Mouse (Mus musculus): ENCODE results near the gene Cltrn. TPM values are rescaled to one million over a fixed set of nuclear protein-coding genes. Genes with fewer than 3 reads are reported as not detected.

Cltrn gene
- total RNA-seq (2014; rRNA removed) (not detected in 2 replicates), polyA plus RNA-seq (2015; fragmentation: Nextera tagmentation; extraction: Ambion mirVana) (0.23 TPM in 1 of 2 replicates, not detected in the other)

- no peaks in the 10 kb centered on the region for H3K27me3 ChIP-seq (ENCODE audit: insufficient read depth, low read length)
- no peak within 1 kb of the TSS for H3K4me2 ChIP-seq (ENCODE audit: low read depth, low read length)
- no peaks in the 10 kb centered on the region for H3K4me1 ChIP-seq (ENCODE audit: insufficient read depth, low read length)
- H3K4me3 ChIP-seq (ENCODE audit: low read length), result no peak within 1 kb of the TSS
- no peak for DNase-seq (ENCODE audit: low spot score)
- 82% methylated on average over 4 of the region's 4 CpGs for WGBS
- no peak for TF ChIP-seq CTCF (IDR thresholded peaks at IDR 0.05; ENCODE audit: low read depth)
- H3K27ac ChIP-seq, result no peak within 1 kb of the TSS
- no peaks in the 10 kb centered on the region for H3K36me3 ChIP-seq (ENCODE audit: insufficient read depth, low read length)
- ATAC-seq, result no peak
- no peak within 1 kb of the TSS for H3K9ac ChIP-seq (replicated peaks; ENCODE audit: low read length)
- H3K9me3 ChIP-seq (ENCODE audit: low read length), result no peaks in the 10 kb centered on the region
Measured at GRCm38 (mm10) chrX:164088582-164088981, at the start of gene Cltrn. TSS of gene Cltrn (plus strand) at chrX:164088830.

GRCm38 (mm10) chrX:164038882-164039281 lies 49.7 kb upstream of the Cltrn start:
- no peak overlapping the region for H3K27ac ChIP-seq
- peak; percentile 55; the same call in 1 of the 2 replicates for ATAC-seq
- H3K4me3 ChIP-seq (ENCODE audit: low read length), result no peak overlapping the region
- H3K9me3 ChIP-seq (ENCODE audit: low read length), result no peaks in the 10 kb centered on the region
- H3K4me1 ChIP-seq (ENCODE audit: insufficient read depth, low read length), result no peaks in the 10 kb centered on the region
- H3K36me3 ChIP-seq (ENCODE audit: insufficient read depth, low read length), result no peaks in the 10 kb centered on the region
- no peak overlapping the region for H3K9ac ChIP-seq (replicated peaks; ENCODE audit: low read length)
- no peaks in the 10 kb centered on the region for H3K27me3 ChIP-seq (ENCODE audit: insufficient read depth, low read length)
- DNase-seq (ENCODE audit: low spot score), result peak; percentile 53
- TF ChIP-seq CTCF (IDR thresholded peaks at IDR 0.05; ENCODE audit: low read depth), result no peak
- H3K4me2 ChIP-seq (ENCODE audit: low read depth, low read length), result no peak overlapping the region
- 32% methylated on average over 2 of the region's 2 CpGs for WGBS

- Histone ChIP-seq H3K4me2 (ENCODE audit: low read depth, low read length) (no peak overlapping the region), H3K4me1 (ENCODE audit: insufficient read depth, low read length) (no peaks in the 10 kb centered on the region), H3K36me3 (ENCODE audit: insufficient read depth, low read length) (no peaks in the 10 kb centered on the region), H3K9me3 (ENCODE audit: low read length) (no peaks in the 10 kb centered on the region), H3K27ac (no peak overlapping the region), H3K9ac (replicated peaks; ENCODE audit: low read length) (no peak overlapping the region), H3K4me3 (ENCODE audit: low read length) (no peak overlapping the region), H3K27me3 (ENCODE audit: insufficient read depth, low read length) (no peaks in the 10 kb centered on the region)
- ATAC-seq (no peak), DNase-seq (ENCODE audit: low spot score) (no peak)
- WGBS, result 73% methylated on average over 13 of the region's 13 CpGs
- no peak for TF ChIP-seq CTCF (IDR thresholded peaks at IDR 0.05; ENCODE audit: low read depth)
Measured at GRCm38 (mm10) chrX:164042069-164042468, 46.6 kb upstream of the Cltrn start.

GRCm38 (mm10) chrX:164046736-164047135 lies 41.9 kb upstream of the Cltrn start:
- H3K27me3 ChIP-seq (ENCODE audit: insufficient read depth, low read length), result no peaks in the 10 kb centered on the region
- H3K4me2 ChIP-seq (ENCODE audit: low read depth, low read length), result no peak overlapping the region
- no peak for DNase-seq (ENCODE audit: low spot score)
- no peak for TF ChIP-seq CTCF (IDR thresholded peaks at IDR 0.05; ENCODE audit: low read depth)
- no peak overlapping the region for H3K27ac ChIP-seq
- H3K9ac ChIP-seq (replicated peaks; ENCODE audit: low read length), result no peak overlapping the region
- 58% methylated on average over 2 of the region's 2 CpGs for WGBS
- H3K9me3 ChIP-seq (ENCODE audit: low read length), result no peaks in the 10 kb centered on the region
- no peaks in the 10 kb centered on the region for H3K4me1 ChIP-seq (ENCODE audit: insufficient read depth, low read length)
- no peaks in the 10 kb centered on the region for H3K36me3 ChIP-seq (ENCODE audit: insufficient read depth, low read length)
- H3K4me3 ChIP-seq (ENCODE audit: low read length), result no peak overlapping the region
- no peak for ATAC-seq

- WGBS, result 86% methylated on average over 4 of the region's 4 CpGs
- no peaks in the 10 kb centered on the region for H3K9me3 ChIP-seq (ENCODE audit: low read length)
- ATAC-seq (no peak), DNase-seq (ENCODE audit: low spot score) (no peak)
- no peaks in the 10 kb centered on the region for H3K36me3 ChIP-seq (ENCODE audit: insufficient read depth, low read length)
- no peak overlapping the region for H3K27ac ChIP-seq
- H3K9ac ChIP-seq (replicated peaks; ENCODE audit: low read length), result no peak overlapping the region
- no peak overlapping the region for H3K4me2 ChIP-seq (ENCODE audit: low read depth, low read length)
- no peak for TF ChIP-seq CTCF (IDR thresholded peaks at IDR 0.05; ENCODE audit: low read depth)
- H3K4me3 ChIP-seq (ENCODE audit: low read length), result no peak overlapping the region
- no peaks in the 10 kb centered on the region for H3K27me3 ChIP-seq (ENCODE audit: insufficient read depth, low read length)
- no peaks in the 10 kb centered on the region for H3K4me1 ChIP-seq (ENCODE audit: insufficient read depth, low read length)
Measured at GRCm38 (mm10) chrX:164055726-164056125, 32.9 kb upstream of the Cltrn start.

- no peak overlapping the region for H3K27ac ChIP-seq
- TF ChIP-seq CTCF (IDR thresholded peaks at IDR 0.05; ENCODE audit: low read depth), result no peak
- no peak overlapping the region for H3K4me2 ChIP-seq (ENCODE audit: low read depth, low read length)
- H3K36me3 ChIP-seq (ENCODE audit: insufficient read depth, low read length), result no peaks in the 10 kb centered on the region
- H3K9me3 ChIP-seq (ENCODE audit: low read length), result no peaks in the 10 kb centered on the region
- ATAC-seq (no peak), DNase-seq (ENCODE audit: low spot score) (no peak)
- 88% methylated on average over 3 of the region's 3 CpGs for WGBS
- no peak overlapping the region for H3K9ac ChIP-seq (replicated peaks; ENCODE audit: low read length)
- no peak overlapping the region for H3K4me3 ChIP-seq (ENCODE audit: low read length)
- H3K27me3 ChIP-seq (ENCODE audit: insufficient read depth, low read length), result no peaks in the 10 kb centered on the region
- no peaks in the 10 kb centered on the region for H3K4me1 ChIP-seq (ENCODE audit: insufficient read depth, low read length)
Measured at GRCm38 (mm10) chrX:164058523-164058922, 30.1 kb upstream of the Cltrn start.

GRCm38 (mm10) chrX:164059070-164059469 lies 29.6 kb upstream of the Cltrn start:
- WGBS, result 69% methylated on average over 4 of the region's 4 CpGs
- no peaks in the 10 kb centered on the region for H3K27me3 ChIP-seq (ENCODE audit: insufficient read depth, low read length)
- no peak overlapping the region for H3K9ac ChIP-seq (replicated peaks; ENCODE audit: low read length)
- H3K36me3 ChIP-seq (ENCODE audit: insufficient read depth, low read length), result no peaks in the 10 kb centered on the region
- TF ChIP-seq CTCF (IDR thresholded peaks at IDR 0.05; ENCODE audit: low read depth), result no peak
- no peak overlapping the region for H3K4me2 ChIP-seq (ENCODE audit: low read depth, low read length)
- no peak overlapping the region for H3K27ac ChIP-seq
- no peak for DNase-seq (ENCODE audit: low spot score)
- H3K4me1 ChIP-seq (ENCODE audit: insufficient read depth, low read length), result no peaks in the 10 kb centered on the region
- ATAC-seq, result no peak
- no peaks in the 10 kb centered on the region for H3K9me3 ChIP-seq (ENCODE audit: low read length)
- H3K4me3 ChIP-seq (ENCODE audit: low read length), result no peak overlapping the region

All from hindbrain, postnatal 0 days (tissue).